Mouse (Mus musculus) thymus, adult 2 months (tissue): Measurements from ENCODE around the gene Isy1.

Experiments
- CTCF ChIP-seq: fragments of 200-500 bp; IDR thresholded peaks from 2 replicates; pipeline ENCODE4 v1.5.1; 2012; ENCODE audit warnings: mild to moderate bottlenecking, control low read depth, low read length, moderate library complexity, borderline replicate concordance; ENCODE audit not compliant: control insufficient read depth, poor library complexity, insufficient read depth; ENCODE audit errors: extremely low read depth
- POLR2A ChIP-seq: fragments of 200-500 bp; IDR thresholded peaks from 2 replicates; pipeline ENCODE4 v1.6.1; 2012; ENCODE audit warnings: mild to moderate bottlenecking, low read length, control low read depth, moderate library complexity; ENCODE audit not compliant: control insufficient read depth, poor library complexity, insufficient read depth; ENCODE audit errors: extremely low read depth

- TF ChIP-seq CTCF (no peak), POLR2A (no peak)
These were observed 27.6 kb upstream of the Isy1 start for GRCm38 (mm10) chr6:87866211-87866610.
